Mouse (Mus musculus) lung, adult 2 months (tissue): Measurements from ENCODE around the gene Msi2.

Experiments used
- CTCF ChIP-seq: fragments of 200-500 bp; IDR thresholded peaks from 2 replicates; pipeline ENCODE4 v1.5.1; 2011; ENCODE audit warnings: mild to moderate bottlenecking, low read length, control low read depth; ENCODE audit not compliant: insufficient read depth
- POLR2A ChIP-seq: fragments of 200-500 bp; IDR thresholded peaks from 2 replicates; pipeline ENCODE4 v1.6.1; 2011; ENCODE audit warnings: low read depth, mild to moderate bottlenecking, control low read depth, low read length, borderline replicate concordance; ENCODE audit errors: extremely low read depth

DNA sequence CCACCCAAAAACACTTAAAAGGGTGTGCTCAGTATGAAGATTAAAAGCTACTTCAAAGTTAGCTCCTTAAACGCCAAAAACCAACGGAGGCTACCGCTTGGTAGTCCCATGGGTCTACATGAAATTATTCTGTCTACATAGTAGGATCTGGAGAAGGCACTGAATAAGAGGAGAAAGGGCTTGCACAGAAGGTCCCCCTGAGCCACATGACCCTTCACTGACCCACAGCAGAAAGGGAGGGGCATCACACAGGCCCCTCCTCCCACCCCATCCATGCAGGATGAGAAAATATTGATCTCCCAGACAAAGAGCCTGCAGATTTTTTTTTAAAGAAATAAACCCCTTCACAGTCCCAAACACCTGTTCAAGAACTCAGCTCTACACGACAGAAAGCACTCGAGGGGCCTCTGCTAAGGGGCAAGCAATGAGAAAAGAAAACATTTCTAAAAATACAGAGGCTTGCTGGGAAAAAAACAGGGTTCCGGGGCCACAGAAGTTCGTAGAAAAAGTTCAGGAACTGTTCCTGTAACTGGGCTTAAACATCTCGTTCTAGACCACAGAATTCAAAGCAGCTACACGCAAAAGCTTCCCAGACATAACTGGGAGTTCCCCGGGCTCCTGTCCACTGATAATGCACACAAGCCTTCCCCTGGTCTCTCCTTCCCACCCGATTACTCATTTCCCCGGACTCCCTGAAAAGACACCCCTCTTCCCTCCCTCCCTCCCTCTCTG, 27.6 kb downstream of the Msi2 start:
- TF ChIP-seq POLR2A = no peak
- no peak for TF ChIP-seq CTCF
